Mouse (Mus musculus) urinary bladder, postnatal 10 days (tissue): ENCODE data around the gene Wars.

Experiments
- DNase-seq: peaks from one replicate; pipeline ENCODE4 v3.0.0; 2022; ENCODE audit warnings: low spot score

The Wars gene

DNA sequence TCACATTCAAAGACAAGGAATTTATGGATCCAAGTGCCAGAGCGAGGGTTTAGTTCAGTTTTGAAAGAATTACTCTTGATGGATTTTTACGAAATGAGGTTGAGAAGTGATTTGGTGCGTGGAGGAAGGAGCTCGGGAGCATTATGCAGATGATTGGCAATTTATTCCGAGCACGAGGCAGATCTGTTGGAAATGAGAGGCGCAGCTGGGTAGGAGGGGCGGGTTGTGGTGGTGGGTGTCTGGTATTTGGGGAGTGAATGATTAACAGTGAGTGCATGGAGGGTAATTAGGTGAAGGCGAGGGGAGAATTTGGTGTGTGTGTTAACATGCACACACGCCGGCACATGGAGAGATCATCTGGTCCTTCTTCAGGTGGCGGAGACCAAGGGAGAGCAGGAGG is 12.4 kb upstream of the Wars start:
- no peak for DNase-seq

DNA sequence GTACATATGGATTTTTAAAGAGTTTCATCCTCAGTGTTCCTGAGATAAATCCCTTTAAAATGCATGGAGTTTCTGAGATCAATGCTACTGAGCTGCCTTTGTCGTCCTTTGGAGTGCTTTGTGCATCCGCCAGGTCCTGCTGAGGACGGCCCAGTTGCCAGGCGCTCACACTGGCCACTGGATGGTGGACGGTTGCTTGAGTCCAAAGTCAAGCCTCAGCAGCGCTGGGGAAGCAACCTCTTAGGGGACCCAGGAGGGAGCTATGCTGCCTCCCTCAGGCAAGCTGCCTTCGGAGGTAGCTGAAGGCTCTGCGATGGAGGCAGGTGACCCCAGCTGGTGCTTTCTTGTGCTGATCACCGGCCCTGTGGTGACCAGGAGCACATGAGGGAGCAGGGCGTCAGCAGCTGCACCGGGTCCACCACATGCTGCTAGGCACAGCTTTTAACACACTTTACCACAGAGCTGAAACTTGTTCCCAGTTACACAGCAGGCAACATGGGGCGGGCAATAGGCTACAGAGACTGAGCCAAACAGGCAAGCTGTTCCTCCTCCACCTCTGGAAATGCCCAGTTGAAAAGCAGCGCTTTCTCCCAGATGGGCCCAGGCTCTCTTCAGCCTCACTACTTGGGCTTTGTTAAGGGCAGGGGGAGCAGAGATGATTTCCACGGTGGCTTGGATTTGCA is 11.8 kb upstream of the Wars start:
- DNase-seq = no peak

DNA sequence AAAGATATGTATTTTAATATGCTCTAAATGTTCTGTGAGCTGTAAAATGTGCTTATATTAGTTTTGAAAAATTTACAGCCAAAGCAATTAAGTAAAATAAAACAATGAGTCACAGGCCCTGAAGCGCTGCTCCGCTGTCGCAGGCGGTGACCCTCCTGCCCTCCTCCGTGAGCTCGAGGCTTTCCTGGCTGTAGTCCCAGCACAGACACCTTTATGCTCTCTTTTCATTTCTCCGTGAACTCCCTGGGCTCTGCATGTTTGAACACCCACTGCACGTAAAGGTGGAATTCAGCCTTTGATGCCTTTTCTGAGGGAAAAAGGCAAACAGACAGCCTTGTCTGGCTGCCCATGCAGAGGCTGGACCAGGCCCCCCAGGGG is 10.3 kb upstream of the Wars start:
- no peak for DNase-seq

DNA sequence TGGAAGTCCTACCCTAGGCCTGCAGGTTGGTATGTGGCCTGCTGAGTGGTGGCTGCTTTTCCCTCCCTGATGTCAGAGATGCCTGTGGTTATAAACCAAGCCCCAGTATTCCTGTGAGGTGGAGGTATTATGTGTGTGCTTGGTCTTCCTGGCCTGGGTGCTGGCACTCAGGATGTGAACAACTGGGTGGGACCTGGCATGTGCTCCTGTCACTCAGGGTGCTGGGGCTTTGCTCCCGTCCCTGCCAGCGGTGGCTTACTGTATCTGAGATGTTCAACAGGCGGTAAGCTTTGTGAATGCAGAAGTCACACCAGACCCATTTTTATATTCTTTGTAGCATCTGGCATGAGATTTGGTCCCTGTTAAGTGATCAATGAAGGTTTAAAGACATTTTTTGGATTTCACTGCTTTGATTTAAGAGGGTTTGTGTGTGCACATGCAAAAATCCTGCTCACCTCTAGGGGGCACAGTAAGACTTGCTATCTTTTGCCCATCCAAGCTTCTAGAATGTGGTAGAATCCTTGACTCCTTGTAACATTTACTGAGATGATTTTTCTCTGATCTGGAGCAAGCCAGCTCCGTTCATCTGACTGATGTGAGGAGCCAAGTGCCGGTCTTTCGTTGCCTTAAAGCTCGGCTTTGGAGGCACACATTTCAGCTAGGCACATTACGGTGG is 9.8 kb upstream of the Wars start:
- no peak for DNase-seq

- no peak for DNase-seq
These were observed 9.0 kb upstream of the Wars start for GRCm38 (mm10) chr12:108902940-108903339.

GRCm38 (mm10) chr12:108901346-108901745 is 7.4 kb upstream of the Wars start:
- DNase-seq = no peak

- DNase-seq = no peak
These were observed 2.0 kb upstream of the Wars start for GRCm38 (mm10) chr12:108896006-108896405.

GRCm38 (mm10) chr12:108894432-108894816 is 450 bp upstream of the Wars start:
- DNase-seq = no peak

DNA sequence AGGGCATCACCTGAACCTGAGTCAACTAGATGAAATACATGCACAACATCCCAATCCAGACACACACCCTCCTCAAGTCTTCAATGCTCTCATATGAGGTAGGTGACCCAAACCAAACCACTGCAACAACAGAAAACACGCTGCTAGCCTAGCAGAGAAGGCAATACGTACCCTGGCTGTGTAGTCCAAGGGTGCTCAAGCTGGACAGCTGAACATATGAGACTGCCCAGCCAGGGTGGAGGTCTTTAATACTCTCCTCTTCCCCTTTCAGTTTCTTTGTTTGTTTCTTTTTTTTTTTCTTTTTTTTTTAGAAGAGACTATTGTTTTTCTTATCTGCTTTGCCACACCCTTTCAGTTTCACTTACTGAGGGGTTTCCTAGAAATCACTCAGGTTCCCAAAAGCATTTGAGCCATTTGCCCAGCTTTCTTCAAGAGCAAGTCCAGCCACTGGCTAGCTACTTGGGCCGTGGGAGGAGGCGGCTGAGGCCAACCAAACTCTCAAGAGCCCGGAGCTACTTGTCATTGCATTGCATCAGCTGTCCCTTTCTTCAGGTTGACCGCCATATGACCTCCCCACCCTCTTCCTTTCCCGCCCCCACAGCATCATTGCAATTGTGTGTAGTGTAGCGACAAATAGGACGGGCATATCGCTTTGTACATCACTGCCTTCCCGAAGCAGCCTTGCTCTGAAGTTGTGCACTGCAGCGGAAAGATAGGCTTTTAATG is 822 bp downstream of the Wars start, which contains the start of gene Wdr25:
Wdr25 (plus strand) TSS at position 643 of the 726 bp plus-strand sequence.
- DNase-seq = no peak

DNA sequence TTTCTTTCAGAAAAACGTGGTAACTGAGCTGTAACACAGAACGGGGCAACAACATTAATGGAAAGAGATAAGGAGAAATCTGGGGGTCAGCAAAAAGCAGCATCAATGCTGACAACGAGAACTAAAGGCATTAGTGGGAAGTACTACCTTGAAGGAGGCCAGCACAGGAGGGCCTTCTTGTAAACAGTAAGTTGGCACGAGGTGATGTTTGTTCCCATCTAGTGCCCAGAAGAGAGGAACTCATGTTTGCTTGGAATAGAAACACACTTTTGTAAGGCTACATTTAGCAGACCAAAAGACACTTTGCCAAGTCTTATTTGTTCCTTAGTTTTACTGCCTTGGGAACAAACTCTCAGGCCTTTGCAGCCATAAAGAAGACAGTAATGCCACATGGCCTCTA is 5.3 kb downstream of the Wars start:
- DNase-seq = no peak

GRCm38 (mm10) chr12:108887077-108887476 is 6.9 kb downstream of the Wars start:
- no peak for DNase-seq

DNA sequence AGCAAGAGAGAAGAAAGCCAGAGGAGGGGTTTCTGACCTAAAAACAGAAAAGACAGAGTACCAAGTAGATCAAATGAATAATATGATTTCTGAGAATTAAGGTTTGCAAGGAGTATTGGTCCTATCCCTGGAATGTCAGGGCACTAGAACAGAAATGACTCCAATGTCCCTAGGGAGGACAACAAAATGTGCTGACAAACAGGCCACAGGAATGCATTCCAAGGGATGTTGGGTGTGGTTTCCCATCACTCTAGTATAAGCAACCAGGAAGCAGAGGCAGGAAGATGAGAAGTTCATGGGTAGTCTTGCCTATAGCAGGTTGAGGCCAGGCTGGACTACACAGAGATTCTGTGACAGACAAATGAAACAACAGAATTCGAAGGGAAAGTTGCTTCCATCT is 8.1 kb downstream of the Wars start:
- DNase-seq = no peak

DNA sequence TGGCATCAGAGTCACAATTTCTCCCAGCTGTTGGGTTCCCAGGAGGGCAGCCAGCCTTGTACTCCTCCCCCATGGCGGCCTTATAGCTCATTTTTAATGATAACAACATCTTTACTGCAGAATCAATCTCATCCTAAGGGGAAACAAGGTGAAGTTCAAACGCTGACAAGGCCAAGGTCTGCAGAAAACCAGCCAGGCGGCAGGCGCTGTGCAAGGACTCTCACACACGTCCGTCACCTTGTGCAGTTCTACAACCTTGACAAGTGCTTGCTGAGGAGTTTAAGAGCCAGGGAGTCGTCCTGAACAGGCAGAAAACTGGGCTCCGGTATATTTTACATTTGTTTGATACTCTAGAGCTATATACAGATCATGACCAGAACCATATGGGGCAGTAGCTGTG is 11.2 kb downstream of the Wars start:
- no peak for DNase-seq

- no peak for DNase-seq
These were observed 12.8 kb downstream of the Wars start for GRCm38 (mm10) chr12:108881192-108881591.

DNA sequence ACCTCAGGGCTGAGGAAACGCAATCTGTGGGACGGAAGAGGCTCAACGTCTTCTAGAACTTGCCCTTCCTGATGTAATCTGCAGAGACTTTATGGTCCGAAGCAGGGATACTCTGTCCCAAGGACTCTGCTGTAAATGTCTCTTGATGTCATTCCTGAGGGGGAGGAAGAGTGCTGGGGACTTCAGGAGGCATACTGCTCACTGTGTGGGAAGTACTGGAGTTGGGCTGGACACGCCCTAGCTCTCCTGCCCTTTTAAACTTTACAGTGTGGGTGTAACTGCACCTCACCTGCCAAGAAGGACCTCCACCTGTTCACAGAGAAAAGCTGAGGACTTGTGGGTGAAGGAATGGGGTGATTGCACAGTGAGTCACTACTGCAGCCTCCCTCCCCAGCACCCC is 13.4 kb downstream of the Wars start:
- no peak for DNase-seq

DNA sequence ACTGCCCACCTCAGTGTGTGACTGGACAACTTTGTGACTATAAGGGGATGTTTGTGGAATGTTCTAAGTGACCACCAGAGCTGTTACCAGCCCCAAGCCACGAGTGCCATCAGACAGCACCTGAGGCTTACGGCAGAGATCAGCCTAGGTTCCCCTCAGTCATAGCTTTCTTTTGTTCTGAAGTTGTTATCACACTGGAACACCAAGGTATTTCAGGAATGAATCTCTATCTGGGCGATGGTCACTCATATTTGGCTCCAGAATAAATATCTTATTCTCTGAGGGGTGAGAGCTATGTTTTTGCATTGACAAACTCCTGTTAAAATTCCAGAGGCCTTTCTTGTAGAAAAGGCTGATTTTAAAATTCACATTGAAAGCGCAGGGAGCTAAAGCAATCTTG is 14.8 kb downstream of the Wars start:
- DNase-seq = no peak

DNA sequence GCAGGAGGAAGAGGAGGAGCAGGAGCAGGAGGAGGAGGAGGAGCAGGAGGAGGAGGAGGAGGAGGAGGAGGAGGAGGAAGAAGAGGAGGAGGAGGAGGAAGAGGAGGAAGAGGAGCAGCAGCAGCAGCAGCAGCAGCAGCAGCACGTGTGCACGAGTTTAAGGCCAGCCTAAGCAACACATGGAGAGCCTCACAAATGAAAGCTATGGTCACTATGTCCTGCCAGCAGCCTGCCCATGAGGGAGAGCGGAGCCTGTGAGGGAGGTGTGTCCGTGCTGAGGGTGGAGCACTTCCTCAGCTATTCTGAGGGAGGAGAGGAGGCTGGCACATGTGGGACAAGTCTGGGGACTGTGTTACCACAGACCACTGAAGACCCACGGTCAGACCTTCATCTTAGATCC is 20.9 kb downstream of the Wars start:
- DNase-seq = no peak

DNA sequence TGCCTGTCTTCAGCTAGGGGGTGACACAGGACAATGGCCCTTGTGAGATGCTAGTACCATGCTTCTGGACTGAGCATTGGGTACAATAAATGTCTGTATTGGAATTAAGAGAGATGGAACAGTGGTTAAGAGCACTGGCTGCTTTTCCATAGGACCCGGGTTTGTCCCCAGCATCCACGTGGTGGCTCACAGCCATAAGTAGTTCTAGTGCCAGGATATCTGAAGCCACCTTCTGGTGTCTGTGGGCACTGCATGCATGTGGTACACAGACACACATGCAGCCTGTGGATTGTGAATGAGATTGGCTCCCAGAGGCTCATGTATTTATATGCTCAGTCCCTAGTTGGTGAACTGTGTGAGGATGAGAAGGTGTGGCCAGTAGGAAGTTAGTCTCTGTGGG is 24.4 kb downstream of the Wars start:
- DNase-seq = no peak

- no peak for DNase-seq
These were observed 28.9 kb downstream of the Wars start for GRCm38 (mm10) chr12:108865007-108865494.

GRCm38 (mm10) chr12:108858486-108858885 is 35.5 kb downstream of the Wars start:
- no peak for DNase-seq

- DNase-seq = no peak
These were observed 36.3 kb downstream of the Wars start for GRCm38 (mm10) chr12:108857589-108858184.

- no peak for DNase-seq
These were observed 36.9 kb downstream of the Wars start for GRCm38 (mm10) chr12:108857109-108857508.

DNA sequence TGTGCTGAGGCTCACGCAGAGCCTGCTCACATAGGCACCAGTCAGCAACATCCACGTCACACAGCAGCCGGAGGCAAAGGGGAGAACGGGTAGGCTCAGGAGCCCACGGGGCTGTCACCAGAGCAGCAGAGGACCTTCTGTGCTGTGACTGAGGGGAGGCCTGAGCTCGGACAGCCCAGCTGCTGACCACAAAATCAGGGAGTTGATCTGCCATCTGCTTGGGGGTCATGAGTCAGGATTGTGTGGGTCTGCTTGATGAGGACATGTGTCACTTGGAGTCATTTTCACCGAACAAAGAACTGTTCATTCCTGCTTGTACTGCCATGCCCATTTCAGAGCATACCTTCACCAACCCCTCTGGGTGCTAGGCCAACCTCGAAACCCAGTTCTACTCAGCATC is 37.8 kb downstream of the Wars start:
- no peak for DNase-seq
